Mouse (Mus musculus) liver, adult 2 months (tissue): ENCODE data around the gene Plekha6. TPM values are rescaled to one million over a fixed set of nuclear protein-coding genes. Genes with fewer than 3 reads are reported as not detected.

Experiments
- DNase-seq: peaks from one replicate; pipeline ENCODE4 v3.0.0-alpha.2; 2011; ENCODE audit warnings: low read depth, low spot score; ENCODE audit errors: extremely low read depth
- H3K27ac ChIP-seq: fragments of 200-500 bp; replicated peaks from 2 replicates; pipeline ENCODE4 v1.5.1; 2012; ENCODE audit warnings: low read depth, mild to moderate bottlenecking, control low read depth, inconsistent platforms, low read length; ENCODE audit not compliant: insufficient read depth
- H3K27me3 ChIP-seq: fragments of 200-500 bp; 2 replicates; pipeline ENCODE4 v1.6.1; 2012; ENCODE audit warnings: mild to moderate bottlenecking, moderate library complexity, low read length, inconsistent platforms; ENCODE audit not compliant: control insufficient read depth, insufficient read depth
- H3K36me3 ChIP-seq: fragments of 200-500 bp; 2 replicates; pipeline ENCODE4 v1.6.1; 2012; ENCODE audit warnings: low read length, inconsistent platforms; ENCODE audit not compliant: control insufficient read depth, insufficient read depth
- H3K4me1 ChIP-seq: fragments of 200-500 bp; 2 replicates; pipeline ENCODE4 v1.6.1; 2011; ENCODE audit warnings: low read length; ENCODE audit not compliant: control insufficient read depth, insufficient read depth
- H3K4me3 ChIP-seq: fragments of 200-500 bp; 2 replicates; pipeline ENCODE4 v1.5.1; 2011; ENCODE audit warnings: low read depth, mild to moderate bottlenecking, control low read depth, low read length, moderate library complexity; ENCODE audit not compliant: insufficient read depth
- H3K79me2 ChIP-seq: fragments of 200-500 bp; 2 replicates; pipeline ENCODE4 v1.6.1; 2012; ENCODE audit warnings: inconsistent platforms, mild to moderate bottlenecking, low read length, moderate library complexity; ENCODE audit not compliant: control insufficient read depth, insufficient read depth
- H3K9ac ChIP-seq: fragments of 200-500 bp; 2 replicates; pipeline ENCODE4 v1.6.1; 2012; ENCODE audit warnings: low read depth, mild to moderate bottlenecking, control low read depth, inconsistent platforms, low read length
- CTCF ChIP-seq: fragments of 200-500 bp; IDR thresholded peaks from 2 replicates; pipeline ENCODE4 v1.5.1; 2011; ENCODE audit warnings: low read depth, low read length, control low read depth
- POLR2A ChIP-seq: fragments of 200-500 bp; IDR thresholded peaks from 2 replicates; pipeline ENCODE4 v1.6.1; 2011; ENCODE audit warnings: low read length, control low read depth; ENCODE audit not compliant: insufficient read depth; ENCODE audit errors: extremely low read depth
- WGBS: fragments of 180-500 bp; shearing (Covaris S2); methylation state at CpG from one replicate; pipeline ENCODE4 v1.1.7; 2018; 5-methylcytosine and 5-hydroxymethylcytosine counted together
- polyA plus RNA-seq: library from polyadenylated mRNA; depleted of rRNA; stranded (reverse); fragments of >200 nt; gene quantifications from 2 replicates; pipeline ENCODE4 v1.2.3, GENCODE M21; 2012
- total RNA-seq: library from RNA; depleted of rRNA; stranded (reverse); fragments of >200 nt; gene quantifications from 2 replicates; pipeline ENCODE4 v1.2.3, GENCODE M21; 2014

Gene Plekha6
- total and polyA plus RNA-seq, 2 experiments = 20.5 to 37.2 TPM

- no peak for DNase-seq
- H3K9ac ChIP-seq = no peak overlapping the region
- WGBS = 90% methylated on average over 9 of the region's 9 CpGs
- no peaks in the 10 kb centered on the region for H3K36me3 ChIP-seq
- H3K79me2 ChIP-seq = no peaks in the 10 kb centered on the region
- no peak overlapping the region for H3K27ac ChIP-seq
- no peaks in the 10 kb centered on the region for H3K4me1 ChIP-seq
- no peak for TF ChIP-seq CTCF
- TF ChIP-seq POLR2A = no peak
- H3K27me3 ChIP-seq = no peaks in the 10 kb centered on the region
- H3K4me3 ChIP-seq = no peak overlapping the region
Observed at GRCm38 (mm10) chr1:133171357-133171756, 7.3 kb downstream of the Plekha6 start.

- Histone ChIP-seq H3K4me3 (no peak overlapping the region), H3K79me2 (no peaks in the 10 kb centered on the region), H3K36me3 (no peaks in the 10 kb centered on the region), H3K4me1 (no peaks in the 10 kb centered on the region), H3K27ac (no peak overlapping the region), H3K27me3 (no peaks in the 10 kb centered on the region), H3K9ac (no peak overlapping the region)
- WGBS = 78% methylated on average over 6 of the region's 6 CpGs
- no peak for DNase-seq
- TF ChIP-seq POLR2A = no peak
Observed at GRCm38 (mm10) chr1:133175150-133175549, 11.1 kb downstream of the Plekha6 start.

DNA sequence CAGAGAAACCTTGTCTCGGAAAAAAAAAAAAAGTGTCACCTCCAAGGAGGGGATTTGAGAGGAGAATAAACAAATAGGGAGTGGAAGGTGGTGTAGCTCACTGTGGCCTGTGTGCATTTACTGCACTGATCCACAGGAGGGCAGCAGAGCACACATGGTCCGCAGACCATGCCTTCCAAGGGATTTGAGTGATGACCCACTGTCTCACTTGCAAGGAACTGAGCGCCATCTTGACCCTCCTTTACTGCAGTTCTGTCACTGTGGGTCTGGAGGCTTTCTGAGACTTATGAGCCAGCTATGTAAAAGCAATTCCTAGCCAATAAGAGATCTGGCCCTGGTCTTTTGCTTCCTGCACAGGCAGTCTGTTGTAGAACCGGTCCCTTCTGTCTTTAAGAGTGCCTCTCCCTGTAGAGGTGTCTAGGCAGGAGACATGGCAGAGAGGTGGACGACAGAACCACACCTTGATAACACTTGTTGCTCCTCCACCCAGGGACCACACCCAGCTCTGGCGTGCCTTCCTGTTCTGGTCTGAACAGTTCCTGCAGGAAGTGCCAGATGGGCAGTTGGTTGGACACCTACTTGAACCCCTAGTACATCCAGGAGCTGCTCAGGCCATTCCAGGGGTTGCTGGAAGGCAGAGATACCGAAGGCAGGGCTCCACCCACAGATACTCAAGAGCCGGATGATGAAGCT is 13.6 kb downstream of the Plekha6 start:
- H3K36me3 ChIP-seq = no peaks in the 10 kb centered on the region
- no peak overlapping the region for H3K9ac ChIP-seq
- H3K79me2 ChIP-seq = 0 out of 2 replicates have a peak, but pooled peaks cover 2% of the 10 kb centered on the region
- 0 out of 2 replicates have a peak, but pooled peaks cover 3% of the 10 kb centered on the region for H3K27me3 ChIP-seq
- WGBS = 41% methylated on average over 8 of the region's 8 CpGs
- no peak overlapping the region for H3K27ac ChIP-seq
- DNase-seq = peak; percentile 33
- TF ChIP-seq POLR2A = no peak
- TF ChIP-seq CTCF = peak; percentile 99
- H3K4me1 ChIP-seq = peaks cover 6% of the 10 kb centered on the region; the same call in 1 of the 2 replicates
- no peak overlapping the region for H3K4me3 ChIP-seq

- Histone ChIP-seq H3K79me2 (0 out of 2 replicates have a peak, but pooled peaks cover 2% of the 10 kb centered on the region), H3K27ac (no peak overlapping the region), H3K9ac (no peak overlapping the region), H3K27me3 (0 out of 2 replicates have a peak, but pooled peaks cover 3% of the 10 kb centered on the region), H3K4me1 (peaks cover 6% of the 10 kb centered on the region; the same call in 1 of the 2 replicates), H3K36me3 (no peaks in the 10 kb centered on the region), H3K4me3 (no peak overlapping the region)
- no peak for TF ChIP-seq CTCF
- no peak for TF ChIP-seq POLR2A
- no peak for DNase-seq
- WGBS = 84% methylated on average over 11 of the region's 11 CpGs
Observed at GRCm38 (mm10) chr1:133178732-133179440, 14.9 kb downstream of the Plekha6 start.

GRCm38 (mm10) chr1:133181072-133182015 is 17.3 kb downstream of the Plekha6 start:
- 5% methylated on average over 31 of the region's 31 CpGs for WGBS
- no peaks in the 10 kb centered on the region for H3K36me3 ChIP-seq
- no peak for TF ChIP-seq POLR2A
- peak; percentile 91 for TF ChIP-seq CTCF
- peak overlapping the region; percentile 15; the same call in 1 of the 2 replicates for H3K4me3 ChIP-seq
- H3K27me3 ChIP-seq = 0 out of 2 replicates have a peak, but pooled peaks cover 3% of the 10 kb centered on the region
- no peak overlapping the region for H3K9ac ChIP-seq
- peak; percentile 33 for DNase-seq
- no peak overlapping the region for H3K27ac ChIP-seq
- H3K79me2 ChIP-seq = 0 out of 2 replicates have a peak, but pooled peaks cover 2% of the 10 kb centered on the region
- H3K4me1 ChIP-seq = peaks cover 6% of the 10 kb centered on the region; the same call in 1 of the 2 replicates
